Mouse (Mus musculus) lung, embryonic 15.5 days (tissue): ENCODE data around the gene Car9. TPM values are rescaled to one million over a fixed set of nuclear protein-coding genes. Genes with fewer than 3 reads are reported as not detected.

ENCODE experiments used
- ATAC-seq: fragments of 200-750 bp; cut with Nextera tagmentation; 2 replicates; pipeline ENCODE4 v1.8.0; 2017; ENCODE audit warnings: moderate number of reproducible peaks, borderline replicate concordance; ENCODE audit not compliant: low FRiP score, low TSS enrichment; ENCODE audit errors: extremely low read depth
- H3K27ac ChIP-seq: fragments of 300-500 bp; sonication (generic); 2 replicates; pipeline ENCODE4 v1.5.1; 2015; ENCODE audit warnings: moderate library complexity, mild to moderate bottlenecking, inconsistent platforms
- H3K27me3 ChIP-seq: fragments of 300-500 bp; sonication (generic); 2 replicates; pipeline ENCODE4 v1.6.1; 2015; ENCODE audit warnings: inconsistent platforms
- H3K36me3 ChIP-seq: fragments of 300-500 bp; sonication (generic); 2 replicates; pipeline ENCODE4 v1.6.1; 2015; ENCODE audit warnings: inconsistent platforms
- H3K4me1 ChIP-seq: fragments of 300-500 bp; sonication (generic); 2 replicates; pipeline ENCODE4 v1.6.1; 2015; ENCODE audit warnings: inconsistent platforms
- H3K4me2 ChIP-seq: fragments of 300-500 bp; sonication (generic); 2 replicates; pipeline ENCODE4 v1.6.1; 2015; ENCODE audit warnings: inconsistent platforms, mild to moderate bottlenecking, moderate library complexity
- H3K4me3 ChIP-seq: fragments of 300-500 bp; sonication (generic); 2 replicates; pipeline ENCODE4 v1.5.1; 2015; ENCODE audit warnings: mild to moderate bottlenecking, inconsistent platforms
- H3K9ac ChIP-seq: fragments of 300-500 bp; sonication (generic); 2 replicates; pipeline ENCODE4 v1.6.1; 2015; ENCODE audit warnings: inconsistent platforms
- H3K9me3 ChIP-seq: fragments of 300-500 bp; sonication (generic); 2 replicates; pipeline ENCODE4 v1.6.1; 2016; ENCODE audit warnings: inconsistent platforms
- WGBS: fragments of 180-500 bp; shearing (Covaris S2); methylation state at CpG from one replicate; pipeline ENCODE4 v1.1.7; 2015; 5-methylcytosine and 5-hydroxymethylcytosine counted together
- polyA plus RNA-seq: library from polyadenylated mRNA; unstranded; fragments of >200 nt; fragmentation: Nextera tagmentation; extraction: Ambion mirVana; gene quantifications from 2 replicates; pipeline ENCODE4 v1.2.1, GENCODE M21; 2015

The Car9 gene
- polyA plus RNA-seq, 1 experiment from 2014 or later: 6.1 TPM

DNA sequence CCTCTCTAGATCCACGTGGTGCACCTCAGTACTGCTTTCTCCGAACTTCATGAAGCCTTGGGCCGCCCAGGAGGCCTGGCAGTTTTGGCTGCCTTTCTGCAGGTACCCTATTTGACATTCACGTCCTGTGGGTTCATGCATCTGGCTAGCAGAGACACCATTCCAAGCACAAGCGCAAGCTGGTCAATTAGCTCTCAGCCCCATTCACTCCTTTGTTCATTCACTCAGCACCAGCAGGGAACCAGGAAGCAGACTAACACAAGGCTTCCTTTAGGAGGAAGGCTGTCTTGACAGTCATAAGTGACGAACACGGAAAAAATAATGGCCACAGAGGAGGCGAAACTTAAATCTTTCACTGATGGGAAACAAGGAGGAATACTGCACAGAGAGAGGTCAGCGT is 2.3 kb downstream of the Car9 start:
- H3K27ac ChIP-seq: no peak overlapping the region
- no peak for ATAC-seq
- peak overlapping the region; percentile 51 for H3K4me3 ChIP-seq

DNA sequence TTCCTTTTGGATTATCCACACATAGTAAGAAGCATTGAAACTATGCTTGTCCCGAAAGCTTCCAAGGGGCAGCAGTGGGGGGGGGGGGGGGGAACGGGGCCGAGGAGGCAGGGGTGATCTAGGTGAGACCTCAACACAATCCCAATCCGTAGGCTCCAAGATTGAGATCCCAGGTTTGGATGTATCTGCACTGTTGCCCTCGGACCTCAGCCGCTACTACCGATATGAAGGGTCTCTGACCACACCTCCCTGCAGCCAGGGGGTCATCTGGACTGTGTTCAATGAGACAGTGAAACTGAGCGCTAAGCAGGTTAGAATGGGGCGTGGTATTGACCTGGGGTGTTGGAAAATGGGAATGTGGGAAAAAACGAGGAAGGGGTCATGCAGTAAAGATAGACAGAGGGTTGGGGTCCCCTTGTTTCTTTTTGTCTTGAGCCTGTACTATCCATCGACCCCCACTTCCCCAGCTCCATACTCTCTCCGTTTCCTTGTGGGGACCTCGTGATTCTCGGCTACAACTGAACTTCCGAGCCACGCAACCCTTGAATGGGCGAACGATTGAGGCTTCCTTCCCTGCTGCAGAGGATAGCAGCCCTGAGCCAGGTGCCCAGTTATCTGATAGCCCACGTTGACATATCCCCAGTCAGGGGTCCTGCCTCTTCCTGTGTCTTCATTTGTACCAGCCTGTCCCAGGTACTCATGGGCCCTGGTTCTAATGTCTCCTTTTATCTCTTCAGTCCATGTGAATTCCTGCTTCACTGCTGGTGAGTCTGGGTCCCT is 5.1 kb downstream of the Car9 start:
- ATAC-seq: no peak
- H3K9ac ChIP-seq: no peak overlapping the region
- no peaks in the 10 kb centered on the region for H3K27me3 ChIP-seq
- peaks cover 19% of the 10 kb centered on the region for H3K4me1 ChIP-seq
- no peak overlapping the region for H3K4me3 ChIP-seq
- H3K9me3 ChIP-seq: no peaks in the 10 kb centered on the region
- H3K27ac ChIP-seq: no peak overlapping the region
- WGBS: 69% methylated on average over 19 of the region's 19 CpGs
- peaks cover 8% of the 10 kb centered on the region for H3K36me3 ChIP-seq
- H3K4me2 ChIP-seq: no peak overlapping the region

More for the DNA sequence above, 2.3 kb downstream of the Car9 start:
- Histone ChIP-seq H3K4me2 (peak overlapping the region; percentile 90), H3K27me3 (no peaks in the 10 kb centered on the region), H3K9ac (0 out of 2 replicates have a peak overlapping the region, but pooled peaks have one; percentile 44), H3K4me1 (peaks cover 19% of the 10 kb centered on the region), H3K9me3 (no peaks in the 10 kb centered on the region), H3K36me3 (no peaks in the 10 kb centered on the region)
- 47% methylated on average over 9 of the region's 9 CpGs for WGBS

GRCm38 (mm10) chr4:43512653-43513052 is 5.9 kb downstream of the Car9 start:
- Histone ChIP-seq H3K27ac (no peak overlapping the region), H3K4me3 (no peak overlapping the region), H3K9me3 (no peaks in the 10 kb centered on the region), H3K27me3 (no peaks in the 10 kb centered on the region), H3K4me1 (peaks cover 18% of the 10 kb centered on the region), H3K4me2 (no peak overlapping the region), H3K9ac (no peak overlapping the region), H3K36me3 (peaks cover 13% of the 10 kb centered on the region)
- ATAC-seq: no peak
- 54% methylated on average over 7 of the region's 7 CpGs for WGBS

DNA sequence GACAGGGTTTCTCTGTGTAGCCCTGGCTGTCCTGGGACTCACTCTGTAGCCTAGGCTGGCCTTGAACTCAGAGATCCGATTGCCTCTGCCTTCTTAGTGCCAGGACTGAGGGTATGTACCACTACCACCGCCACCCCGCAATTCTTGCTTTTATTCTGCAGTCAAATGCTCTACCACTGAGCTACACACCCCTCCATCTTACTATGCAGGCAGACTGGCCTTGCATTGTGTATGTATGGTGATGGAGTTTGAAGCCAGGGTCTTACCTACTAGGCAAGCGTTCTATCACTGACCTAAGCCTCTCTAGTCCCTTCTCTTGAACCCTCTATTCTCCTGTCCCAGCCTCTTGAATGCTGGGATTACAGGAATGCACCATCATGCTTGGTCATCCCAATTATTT is 6.5 kb downstream of the Car9 start:
- H3K9ac ChIP-seq: no peak overlapping the region
- WGBS: 78% methylated on average over 4 of the region's 4 CpGs
- H3K4me1 ChIP-seq: peaks cover 12% of the 10 kb centered on the region
- ATAC-seq: no peak
- no peaks in the 10 kb centered on the region for H3K9me3 ChIP-seq
- H3K27me3 ChIP-seq: no peaks in the 10 kb centered on the region
- H3K27ac ChIP-seq: no peak overlapping the region
- peaks cover 19% of the 10 kb centered on the region for H3K36me3 ChIP-seq
- no peak overlapping the region for H3K4me3 ChIP-seq
- H3K4me2 ChIP-seq: no peak overlapping the region

GRCm38 (mm10) chr4:43513791-43514190 is 7.0 kb downstream of the Car9 start:
- Histone ChIP-seq H3K9ac (no peak overlapping the region), H3K4me3 (no peak overlapping the region), H3K27ac (no peak overlapping the region), H3K27me3 (peaks cover under 1% of the 10 kb centered on the region; the same call in 1 of the 2 replicates), H3K36me3 (peaks cover 19% of the 10 kb centered on the region), H3K9me3 (no peaks in the 10 kb centered on the region), H3K4me2 (no peak overlapping the region), H3K4me1 (peaks cover 9% of the 10 kb centered on the region)
- ATAC-seq: no peak
- 60% methylated on average over 4 of the region's 4 CpGs for WGBS

DNA sequence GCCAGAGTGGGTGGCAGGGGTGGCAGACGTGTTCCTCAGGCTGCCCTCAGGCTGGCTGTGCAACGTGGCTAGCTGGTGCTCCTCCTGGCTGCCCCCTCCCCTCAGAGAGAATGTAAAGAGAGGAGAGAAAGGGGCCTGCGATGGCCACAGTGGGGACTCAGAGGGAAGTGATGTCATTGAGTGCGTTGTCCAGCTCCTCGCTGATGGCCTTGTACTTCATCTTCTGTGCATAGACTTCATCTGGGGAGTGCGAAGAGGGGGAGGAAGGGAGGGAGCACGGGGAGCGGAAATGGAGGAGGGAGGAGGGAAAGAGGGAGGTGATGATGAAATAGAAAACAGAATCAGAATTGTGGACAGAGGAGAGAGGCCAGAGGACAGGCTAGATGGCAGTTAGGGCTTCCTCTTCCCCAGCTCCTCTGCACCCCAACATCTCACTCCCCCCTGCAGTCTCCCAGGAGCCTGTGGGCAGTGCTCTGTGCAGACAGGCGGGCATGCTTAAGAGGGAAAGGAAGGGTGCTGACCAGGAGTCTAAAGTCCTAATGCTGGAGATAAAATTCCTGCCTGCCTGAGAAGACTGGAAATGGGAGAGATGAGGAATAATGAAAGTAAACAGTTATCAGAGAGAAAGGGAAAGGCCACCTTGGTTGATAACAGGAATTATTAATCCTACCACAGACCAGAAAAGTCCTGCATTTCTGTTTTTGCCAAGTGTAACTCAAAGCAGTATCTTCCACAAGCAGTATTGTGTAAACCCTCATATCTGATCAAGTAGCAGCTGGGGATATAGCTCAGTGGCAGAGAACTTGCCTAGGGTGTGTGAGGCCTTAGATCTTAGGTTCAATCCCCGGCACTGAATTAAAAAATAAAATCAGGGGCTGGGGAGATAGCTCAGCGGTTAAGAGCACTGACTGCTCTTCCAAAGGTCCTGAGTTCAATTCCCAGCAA is 9.3 kb downstream of the Car9 start:
- no peak overlapping the region for H3K9ac ChIP-seq
- no peaks in the 10 kb centered on the region for H3K9me3 ChIP-seq
- H3K36me3 ChIP-seq: peaks cover 19% of the 10 kb centered on the region
- H3K27ac ChIP-seq: no peak overlapping the region
- 61% methylated on average over 11 of the region's 11 CpGs for WGBS
- ATAC-seq: no peak
- peaks cover 21% of the 10 kb centered on the region for H3K4me1 ChIP-seq
- peaks cover 8% of the 10 kb centered on the region; the same call in 1 of the 2 replicates for H3K27me3 ChIP-seq
- no peak overlapping the region for H3K4me3 ChIP-seq
- H3K4me2 ChIP-seq: no peak overlapping the region

DNA sequence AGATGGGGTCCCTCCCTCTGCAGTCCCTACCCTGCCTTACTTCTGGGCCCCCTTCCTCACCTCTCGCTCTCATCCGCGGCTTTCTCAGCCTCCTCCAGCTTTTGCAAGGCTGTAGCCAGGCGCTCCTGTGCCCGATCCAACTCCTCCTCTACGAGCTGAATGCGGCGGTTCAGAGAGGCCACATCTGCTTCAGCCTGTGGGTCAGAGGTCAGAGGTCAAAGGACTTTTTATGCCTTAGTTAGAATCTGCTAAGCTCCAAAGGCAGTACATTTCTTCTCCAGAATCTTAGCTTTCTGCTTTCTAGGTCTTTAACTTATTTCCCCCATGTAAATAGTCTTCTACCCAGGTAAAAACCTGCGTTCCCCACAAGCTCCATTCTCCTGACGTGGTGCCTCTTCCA is 12.8 kb downstream of the Car9 start:
- no peak overlapping the region for H3K9ac ChIP-seq
- peaks cover 48% of the 10 kb centered on the region for H3K4me1 ChIP-seq

GRCm38 (mm10) chr4:43519956-43520355 is 13.2 kb downstream of the Car9 start:
- H3K4me1 ChIP-seq: peaks cover 48% of the 10 kb centered on the region
- no peak overlapping the region for H3K27ac ChIP-seq
- H3K9me3 ChIP-seq: no peaks in the 10 kb centered on the region
- H3K27me3 ChIP-seq: peaks cover 31% of the 10 kb centered on the region
- H3K4me3 ChIP-seq: peak overlapping the region; percentile 17
- no peak overlapping the region for H3K9ac ChIP-seq
- WGBS: 11% methylated on average over 6 of the region's 6 CpGs
- ATAC-seq: peak; percentile 39; the same call in 1 of the 2 replicates
- H3K4me2 ChIP-seq: peak overlapping the region; percentile 46
- H3K36me3 ChIP-seq: peaks cover 19% of the 10 kb centered on the region

More for the DNA sequence above, 12.8 kb downstream of the Car9 start:
- Histone ChIP-seq H3K27ac (no peak overlapping the region), H3K27me3 (peaks cover 27% of the 10 kb centered on the region), H3K4me2 (peak overlapping the region; percentile 46), H3K36me3 (peaks cover 19% of the 10 kb centered on the region), H3K4me3 (peak overlapping the region; percentile 17), H3K9me3 (no peaks in the 10 kb centered on the region)
- WGBS: 28% methylated on average over 10 of the region's 10 CpGs
- no peak for ATAC-seq

DNA sequence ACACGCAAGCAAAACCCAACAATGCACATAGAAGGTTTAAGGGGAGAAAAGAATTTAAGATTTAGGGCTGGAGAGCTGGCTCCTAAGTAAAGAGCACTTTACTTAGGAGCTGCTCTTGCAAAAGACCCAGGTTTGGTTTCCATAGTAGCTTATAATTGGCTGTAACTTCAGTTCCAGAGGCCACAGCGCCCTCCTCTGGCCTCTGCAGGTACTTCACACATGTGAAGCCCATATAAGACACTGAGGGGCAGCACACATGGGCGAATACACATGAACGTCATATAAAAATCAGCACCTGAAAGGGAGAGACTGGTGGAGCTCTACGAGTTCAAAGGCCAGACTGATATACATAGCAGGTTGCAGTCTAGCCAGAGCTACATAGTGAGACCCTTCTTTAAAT is 21.1 kb downstream of the Car9 start:
- no peak overlapping the region for H3K4me3 ChIP-seq
- H3K9ac ChIP-seq: no peak overlapping the region
- H3K36me3 ChIP-seq: peaks cover 23% of the 10 kb centered on the region
- 68% methylated on average over 5 of the region's 5 CpGs for WGBS
- ATAC-seq: no peak
- H3K9me3 ChIP-seq: no peaks in the 10 kb centered on the region
- peaks cover 10% of the 10 kb centered on the region for H3K4me1 ChIP-seq
- peaks cover 25% of the 10 kb centered on the region for H3K27me3 ChIP-seq
- no peak overlapping the region for H3K4me2 ChIP-seq
- H3K27ac ChIP-seq: no peak overlapping the region

DNA sequence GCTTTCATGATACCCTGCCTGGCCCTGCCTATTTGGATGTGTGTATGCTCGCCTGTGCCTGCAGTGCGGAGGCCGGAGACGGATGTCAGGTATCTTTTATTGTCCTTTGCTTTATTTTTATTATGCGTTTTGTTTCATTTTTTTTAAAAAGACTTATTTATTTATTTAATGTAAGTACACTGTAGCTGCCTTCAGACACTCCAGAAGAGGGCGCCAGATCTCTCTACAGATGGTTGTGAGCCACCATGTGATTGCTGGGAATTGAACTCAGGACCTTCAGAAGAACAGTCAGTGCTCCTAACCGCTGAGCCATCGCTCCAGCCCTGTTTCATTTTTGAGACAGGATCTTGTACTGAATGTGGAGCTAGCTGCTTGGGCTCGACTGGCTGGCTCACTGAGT is 21.7 kb downstream of the Car9 start:
- H3K36me3 ChIP-seq: peaks cover 29% of the 10 kb centered on the region
- H3K27ac ChIP-seq: no peak overlapping the region
- 77% methylated on average over 9 of the region's 9 CpGs for WGBS
- no peak overlapping the region for H3K4me2 ChIP-seq
- no peak for ATAC-seq
- peaks cover 19% of the 10 kb centered on the region for H3K27me3 ChIP-seq
- no peak overlapping the region for H3K9ac ChIP-seq
- H3K4me1 ChIP-seq: peaks cover 6% of the 10 kb centered on the region; the same call in 1 of the 2 replicates
- H3K9me3 ChIP-seq: no peaks in the 10 kb centered on the region
- no peak overlapping the region for H3K4me3 ChIP-seq

- no peak overlapping the region for H3K4me2 ChIP-seq
- no peaks in the 10 kb centered on the region for H3K4me1 ChIP-seq
- no peak overlapping the region for H3K9ac ChIP-seq
- WGBS: 57% methylated on average over 8 of the region's 8 CpGs
- no peaks in the 10 kb centered on the region for H3K9me3 ChIP-seq
- H3K36me3 ChIP-seq: peaks cover 44% of the 10 kb centered on the region
- no peak for ATAC-seq
- H3K4me3 ChIP-seq: no peak overlapping the region
- H3K27me3 ChIP-seq: peaks cover 10% of the 10 kb centered on the region; the same call in 1 of the 2 replicates
- no peak overlapping the region for H3K27ac ChIP-seq
These were observed 23.3 kb downstream of the Car9 start for GRCm38 (mm10) chr4:43530081-43530501.
